Mouse (Mus musculus): ENCODE results near the gene Ptger3. TPM values are rescaled to one million over a fixed set of nuclear protein-coding genes. Genes with fewer than 3 reads are reported as not detected.

The Ptger3 gene
- polyA plus RNA-seq, 1 experiment, result 0.03 TPM

GRCm38 (mm10) chr3:157549758-157550600, 16.7 kb upstream of the Ptger3 start:
- H3K9me3 ChIP-seq (ENCODE audit: control insufficient read depth, low read length), result no peaks in the 10 kb centered on the region
- no peak for TF ChIP-seq TAL1 (IDR thresholded peaks at IDR 0.05; ENCODE audit: low read length)
- no peak for TF ChIP-seq GATA1 (IDR thresholded peaks at IDR 0.05; ENCODE audit: low read length)
- H3K36me3 ChIP-seq (ENCODE audit: control insufficient read depth), result peaks cover 54% of the 10 kb centered on the region
- H3K4me3 ChIP-seq (replicated peaks), result no peak overlapping the region
- no peaks in the 10 kb centered on the region for H3K4me1 ChIP-seq (ENCODE audit: control insufficient read depth)
- no peaks in the 10 kb centered on the region for H3K27me3 ChIP-seq (ENCODE audit: control insufficient read depth)

GRCm38 (mm10) chr3:157565196-157565595, 1.5 kb upstream of the Ptger3 start:
- no peaks in the 10 kb centered on the region for H3K36me3 ChIP-seq (ENCODE audit: control insufficient read depth)
- no peak for TF ChIP-seq GATA1 (IDR thresholded peaks at IDR 0.05; ENCODE audit: low read length)
- TF ChIP-seq TAL1 (IDR thresholded peaks at IDR 0.05; ENCODE audit: low read length), result no peak
- peaks cover 15% of the 10 kb centered on the region for H3K4me1 ChIP-seq (ENCODE audit: control insufficient read depth)
- H3K4me3 ChIP-seq (replicated peaks), result no peak overlapping the region
- peaks cover 4% of the 10 kb centered on the region; the same call in 1 of the 2 replicates for H3K9me3 ChIP-seq (ENCODE audit: control insufficient read depth, low read length)
- peaks cover 35% of the 10 kb centered on the region for H3K27me3 ChIP-seq (ENCODE audit: control insufficient read depth)

GRCm38 (mm10) chr3:157567566-157568132, 957 bp downstream of the Ptger3 start:
- Histone ChIP-seq H3K36me3 (ENCODE audit: control insufficient read depth) (no peaks in the 10 kb centered on the region), H3K27me3 (ENCODE audit: control insufficient read depth) (peaks cover 35% of the 10 kb centered on the region), H3K4me3 (replicated peaks) (peak overlapping the region; percentile 50), H3K4me1 (ENCODE audit: control insufficient read depth) (peaks cover 17% of the 10 kb centered on the region), H3K9me3 (ENCODE audit: control insufficient read depth, low read length) (peaks cover 4% of the 10 kb centered on the region; the same call in 1 of the 2 replicates)
- TF ChIP-seq TAL1 (IDR thresholded peaks at IDR 0.05; ENCODE audit: low read length) (no peak), GATA1 (IDR thresholded peaks at IDR 0.05; ENCODE audit: low read length) (no peak)

- H3K27me3 ChIP-seq (ENCODE audit: control insufficient read depth), result peaks cover 21% of the 10 kb centered on the region
- no peaks in the 10 kb centered on the region for H3K36me3 ChIP-seq (ENCODE audit: control insufficient read depth)
- H3K4me1 ChIP-seq (ENCODE audit: control insufficient read depth), result peaks cover 26% of the 10 kb centered on the region
- TF ChIP-seq TAL1 (IDR thresholded peaks at IDR 0.05; ENCODE audit: low read length) (no peak), GATA1 (IDR thresholded peaks at IDR 0.05; ENCODE audit: low read length) (no peak)
- H3K9me3 ChIP-seq (ENCODE audit: control insufficient read depth, low read length), result peaks cover 2% of the 10 kb centered on the region; the same call in 1 of the 2 replicates
- H3K4me3 ChIP-seq (replicated peaks), result no peak overlapping the region
Measured at GRCm38 (mm10) chr3:157572011-157572410, 5.3 kb downstream of the Ptger3 start.

GRCm38 (mm10) chr3:157575441-157576342, 9.0 kb downstream of the Ptger3 start:
- H3K4me3 ChIP-seq (replicated peaks), result no peak overlapping the region
- no peak for TF ChIP-seq TAL1 (IDR thresholded peaks at IDR 0.05; ENCODE audit: low read length)
- TF ChIP-seq GATA1 (IDR thresholded peaks at IDR 0.05; ENCODE audit: low read length), result no peak
- no peaks in the 10 kb centered on the region for H3K9me3 ChIP-seq (ENCODE audit: control insufficient read depth, low read length)
- H3K27me3 ChIP-seq (ENCODE audit: control insufficient read depth), result no peaks in the 10 kb centered on the region
- H3K4me1 ChIP-seq (ENCODE audit: control insufficient read depth), result peaks cover 30% of the 10 kb centered on the region
- no peaks in the 10 kb centered on the region for H3K36me3 ChIP-seq (ENCODE audit: control insufficient read depth)

- Histone ChIP-seq H3K36me3 (ENCODE audit: control insufficient read depth) (no peaks in the 10 kb centered on the region), H3K4me3 (replicated peaks) (no peak overlapping the region), H3K4me1 (ENCODE audit: control insufficient read depth) (peaks cover 35% of the 10 kb centered on the region), H3K27me3 (ENCODE audit: control insufficient read depth) (no peaks in the 10 kb centered on the region), H3K9me3 (ENCODE audit: control insufficient read depth, low read length) (no peaks in the 10 kb centered on the region)
- TF ChIP-seq TAL1 (IDR thresholded peaks at IDR 0.05; ENCODE audit: low read length) (no peak), GATA1 (IDR thresholded peaks at IDR 0.05; ENCODE audit: low read length) (no peak)
Measured at GRCm38 (mm10) chr3:157576343-157576722, 9.6 kb downstream of the Ptger3 start.

GRCm38 (mm10) chr3:157576862-157577261, 10.2 kb downstream of the Ptger3 start:
- no peak overlapping the region for H3K4me3 ChIP-seq (replicated peaks)
- H3K27me3 ChIP-seq (ENCODE audit: control insufficient read depth), result no peaks in the 10 kb centered on the region
- H3K9me3 ChIP-seq (ENCODE audit: control insufficient read depth, low read length), result no peaks in the 10 kb centered on the region
- H3K4me1 ChIP-seq (ENCODE audit: control insufficient read depth), result peaks cover 36% of the 10 kb centered on the region
- H3K36me3 ChIP-seq (ENCODE audit: control insufficient read depth), result no peaks in the 10 kb centered on the region
- no peak for TF ChIP-seq TAL1 (IDR thresholded peaks at IDR 0.05; ENCODE audit: low read length)
- no peak for TF ChIP-seq GATA1 (IDR thresholded peaks at IDR 0.05; ENCODE audit: low read length)

- H3K9me3 ChIP-seq (ENCODE audit: control insufficient read depth, low read length), result no peaks in the 10 kb centered on the region
- no peaks in the 10 kb centered on the region for H3K36me3 ChIP-seq (ENCODE audit: control insufficient read depth)
- H3K4me1 ChIP-seq (ENCODE audit: control insufficient read depth), result peaks cover 36% of the 10 kb centered on the region
- TF ChIP-seq GATA1 (IDR thresholded peaks at IDR 0.05; ENCODE audit: low read length), result no peak
- TF ChIP-seq TAL1 (IDR thresholded peaks at IDR 0.05; ENCODE audit: low read length), result no peak
- H3K27me3 ChIP-seq (ENCODE audit: control insufficient read depth), result no peaks in the 10 kb centered on the region
- H3K4me3 ChIP-seq (replicated peaks), result no peak overlapping the region
Measured at GRCm38 (mm10) chr3:157578469-157579170, 11.9 kb downstream of the Ptger3 start.

Measured in erythroblast, embryonic 14.5 days (primary cell).